Mouse (Mus musculus) testis, adult 2 months (tissue): Measurements from ENCODE around the gene Tmod2.

Source experiments
- CTCF ChIP-seq: fragments of 200-500 bp; IDR thresholded peaks from 2 replicates; pipeline ENCODE4 v1.5.1; 2012; ENCODE audit warnings: low read depth, mild to moderate bottlenecking, inconsistent platforms, low read length, moderate library complexity; ENCODE audit not compliant: control insufficient read depth, insufficient read depth, insufficient replicate concordance
- POLR2A ChIP-seq: fragments of 200-500 bp; IDR thresholded peaks from 2 replicates; pipeline ENCODE4 v1.6.1; 2012; ENCODE audit warnings: low read depth, mild to moderate bottlenecking, inconsistent platforms, low read length, moderate library complexity; ENCODE audit not compliant: control insufficient read depth

- TF ChIP-seq POLR2A, result no peak; the same call in 1 of the 2 replicates
- TF ChIP-seq CTCF, result no peak
These were observed 11.8 kb downstream of the Tmod2 start for GRCm38 (mm10) chr9:75599191-75599841.
